Mouse (Mus musculus): ENCODE measurements around the gene Ube2b. TPM values are rescaled to one million over a fixed set of nuclear protein-coding genes. Genes with fewer than 3 reads are reported as not detected.
A peak's percentile ranks its signal among the peaks of the same experiment; 100 is the strongest.

The Ube2b gene
- polyA plus RNA-seq, 1 experiment from 2014 or later, result 279 TPM

GRCm38 (mm10) chr11:51962277-51962676 is 38.3 kb downstream of the Ube2b start:
- Histone ChIP-seq H3K36me3 (no peaks in the 10 kb centered on the region), H3K9me3 (0 out of 2 replicates have a peak, but pooled peaks cover 6% of the 10 kb centered on the region), H3K4me2 (no peak overlapping the region), H3K27me3 (no peaks in the 10 kb centered on the region), H3K9ac (no peak overlapping the region), H3K4me1 (replicated peaks) (no peaks in the 10 kb centered on the region), H3K27ac (replicated peaks) (no peak overlapping the region), H3K4me3 (no peak overlapping the region)
- WGBS, result 89% methylated on average over 7 of the region's 7 CpGs
- ATAC-seq (ENCODE audit: low read depth), result no peak

GRCm38 (mm10) chr11:51961761-51962160 is 38.8 kb downstream of the Ube2b start:
- 91% methylated on average over 8 of the region's 8 CpGs for WGBS
- H3K4me3 ChIP-seq, result no peak overlapping the region
- H3K4me1 ChIP-seq (replicated peaks), result no peaks in the 10 kb centered on the region

DNA sequence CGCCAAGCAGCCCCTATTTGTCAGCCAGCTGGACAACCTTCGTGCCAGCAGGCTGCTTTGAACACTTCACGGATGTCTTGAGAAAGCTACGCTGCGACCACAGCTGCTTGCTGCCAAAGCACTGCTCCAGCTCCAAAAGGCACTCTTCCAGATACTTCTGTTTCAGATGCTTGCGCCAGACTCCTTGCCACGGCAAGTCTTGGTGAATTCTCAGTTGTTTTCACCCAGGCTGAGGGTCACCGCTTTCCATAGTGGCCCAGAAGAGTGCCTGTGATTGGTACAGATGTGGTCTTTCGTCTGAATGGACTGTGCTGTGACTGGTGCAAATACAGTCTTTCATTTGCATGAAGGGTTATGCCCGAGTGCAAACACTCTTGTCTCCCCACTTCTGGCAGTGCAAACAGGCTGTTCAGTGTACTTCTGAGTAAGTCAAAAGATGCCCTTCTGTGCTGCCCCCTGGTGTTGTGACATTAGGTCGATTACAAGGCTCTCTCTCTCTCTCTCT is 39.5 kb downstream of the Ube2b start:
- no peak for ATAC-seq (ENCODE audit: low read depth)
- H3K9me3 ChIP-seq, result 0 out of 2 replicates have a peak, but pooled peaks cover 6% of the 10 kb centered on the region
- H3K9ac ChIP-seq, result no peak overlapping the region
- H3K27me3 ChIP-seq, result no peaks in the 10 kb centered on the region
- H3K4me3 ChIP-seq, result no peak overlapping the region
- H3K36me3 ChIP-seq, result no peaks in the 10 kb centered on the region
- H3K4me1 ChIP-seq (replicated peaks), result no peaks in the 10 kb centered on the region
- no peak overlapping the region for H3K27ac ChIP-seq (replicated peaks)
- WGBS, result 67% methylated on average over 11 of the region's 11 CpGs
- no peak overlapping the region for H3K4me2 ChIP-seq

More at GRCm38 (mm10) chr11:51961761-51962160, 38.8 kb downstream of the Ube2b start:
- no peaks in the 10 kb centered on the region for H3K27me3 ChIP-seq
- no peak for ATAC-seq (ENCODE audit: low read depth)
- no peak overlapping the region for H3K4me2 ChIP-seq
- no peak overlapping the region for H3K27ac ChIP-seq (replicated peaks)
- 0 out of 2 replicates have a peak, but pooled peaks cover 6% of the 10 kb centered on the region for H3K9me3 ChIP-seq
- H3K36me3 ChIP-seq, result no peaks in the 10 kb centered on the region
- no peak overlapping the region for H3K9ac ChIP-seq

GRCm38 (mm10) chr11:51960061-51960460 is 40.5 kb downstream of the Ube2b start:
- no peak overlapping the region for H3K4me3 ChIP-seq
- no peaks in the 10 kb centered on the region for H3K4me1 ChIP-seq (replicated peaks)
- H3K36me3 ChIP-seq, result no peaks in the 10 kb centered on the region
- 91% methylated on average over 4 of the region's 4 CpGs for WGBS
- H3K4me2 ChIP-seq, result no peak overlapping the region
- H3K27me3 ChIP-seq, result no peaks in the 10 kb centered on the region
- ATAC-seq (ENCODE audit: low read depth), result no peak
- 0 out of 2 replicates have a peak, but pooled peaks cover 6% of the 10 kb centered on the region for H3K9me3 ChIP-seq
- no peak overlapping the region for H3K27ac ChIP-seq (replicated peaks)
- H3K9ac ChIP-seq, result no peak overlapping the region

DNA sequence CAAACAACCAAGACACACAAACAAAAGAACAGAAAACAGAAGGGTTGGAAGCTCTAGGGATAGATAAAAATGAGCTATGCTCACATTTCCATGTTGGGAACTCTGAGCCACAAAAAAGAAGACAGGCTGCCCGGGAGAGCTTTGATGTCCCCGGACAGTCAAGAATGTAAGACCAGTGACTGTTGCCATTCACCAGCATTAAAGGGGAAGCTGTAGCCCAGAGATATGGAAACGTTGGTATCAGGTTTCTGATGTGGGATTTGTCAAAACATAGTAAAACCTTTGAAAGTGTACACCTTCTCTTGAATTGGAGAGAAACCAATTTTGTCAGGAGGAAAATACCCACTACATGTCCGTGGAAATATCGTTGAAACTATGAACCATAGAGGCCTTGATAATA is 41.1 kb downstream of the Ube2b start:
- WGBS, result 85% methylated on average over 5 of the region's 5 CpGs

GRCm38 (mm10) chr11:51957760-51958159 is 42.8 kb downstream of the Ube2b start:
- Histone ChIP-seq H3K27ac (replicated peaks) (no peak overlapping the region), H3K9ac (no peak overlapping the region), H3K4me2 (no peak overlapping the region), H3K4me1 (replicated peaks) (no peaks in the 10 kb centered on the region), H3K27me3 (no peaks in the 10 kb centered on the region), H3K36me3 (no peaks in the 10 kb centered on the region), H3K9me3 (0 out of 2 replicates have a peak, but pooled peaks cover 6% of the 10 kb centered on the region), H3K4me3 (no peak overlapping the region)
- no peak for ATAC-seq (ENCODE audit: low read depth)
- 89% methylated on average over 4 of the region's 4 CpGs for WGBS

More for the DNA sequence above, 41.1 kb downstream of the Ube2b start:
- H3K27ac ChIP-seq (replicated peaks), result no peak overlapping the region
- ATAC-seq (ENCODE audit: low read depth), result no peak
- H3K4me2 ChIP-seq, result no peak overlapping the region
- no peaks in the 10 kb centered on the region for H3K4me1 ChIP-seq (replicated peaks)
- H3K27me3 ChIP-seq, result no peaks in the 10 kb centered on the region
- no peak overlapping the region for H3K4me3 ChIP-seq
- 0 out of 2 replicates have a peak, but pooled peaks cover 6% of the 10 kb centered on the region for H3K9me3 ChIP-seq
- no peak overlapping the region for H3K9ac ChIP-seq
- H3K36me3 ChIP-seq, result no peaks in the 10 kb centered on the region

- Histone ChIP-seq H3K9ac (no peak overlapping the region), H3K4me3 (no peak overlapping the region), H3K4me2 (no peak overlapping the region), H3K27ac (replicated peaks) (no peak overlapping the region), H3K4me1 (replicated peaks) (no peaks in the 10 kb centered on the region), H3K36me3 (no peaks in the 10 kb centered on the region), H3K9me3 (0 out of 2 replicates have a peak, but pooled peaks cover 6% of the 10 kb centered on the region), H3K27me3 (no peaks in the 10 kb centered on the region)
- 83% methylated on average over 9 of the region's 9 CpGs for WGBS
- ATAC-seq (ENCODE audit: low read depth), result no peak
Measured at GRCm38 (mm10) chr11:51956112-51956511, 44.5 kb downstream of the Ube2b start.

- WGBS, result 66% methylated on average over 5 of the region's 5 CpGs
- H3K4me2 ChIP-seq, result no peak overlapping the region
- H3K4me1 ChIP-seq (replicated peaks), result no peaks in the 10 kb centered on the region
- H3K36me3 ChIP-seq, result no peaks in the 10 kb centered on the region
- no peaks in the 10 kb centered on the region for H3K9me3 ChIP-seq
- no peak overlapping the region for H3K9ac ChIP-seq
- H3K27ac ChIP-seq (replicated peaks), result no peak overlapping the region
- no peak for ATAC-seq (ENCODE audit: low read depth)
- no peaks in the 10 kb centered on the region for H3K27me3 ChIP-seq
- H3K4me3 ChIP-seq, result no peak overlapping the region
Measured at GRCm38 (mm10) chr11:51951861-51952420, 48.6 kb downstream of the Ube2b start.

GRCm38 (mm10) chr11:51949919-51950318 is 50.6 kb downstream of the Ube2b start:
- 90% methylated on average over 9 of the region's 9 CpGs for WGBS
- ATAC-seq (ENCODE audit: low read depth), result no peak
- no peaks in the 10 kb centered on the region for H3K27me3 ChIP-seq
- H3K9me3 ChIP-seq, result no peaks in the 10 kb centered on the region
- no peak overlapping the region for H3K9ac ChIP-seq
- H3K27ac ChIP-seq (replicated peaks), result no peak overlapping the region
- peaks cover 8% of the 10 kb centered on the region for H3K4me1 ChIP-seq (replicated peaks)
- H3K36me3 ChIP-seq, result no peaks in the 10 kb centered on the region
- H3K4me3 ChIP-seq, result no peak overlapping the region
- H3K4me2 ChIP-seq, result no peak overlapping the region

- no peak overlapping the region for H3K27ac ChIP-seq (replicated peaks)
- ATAC-seq (ENCODE audit: low read depth), result no peak
- no peaks in the 10 kb centered on the region for H3K9me3 ChIP-seq
- H3K4me3 ChIP-seq, result no peak overlapping the region
- peaks cover 8% of the 10 kb centered on the region for H3K4me1 ChIP-seq (replicated peaks)
- no peak overlapping the region for H3K4me2 ChIP-seq
- H3K9ac ChIP-seq, result no peak overlapping the region
- H3K36me3 ChIP-seq, result no peaks in the 10 kb centered on the region
- WGBS, result 78% methylated on average over 9 of the region's 9 CpGs
- no peaks in the 10 kb centered on the region for H3K27me3 ChIP-seq
Measured at GRCm38 (mm10) chr11:51949155-51949840, 51.3 kb downstream of the Ube2b start.

- H3K4me2 ChIP-seq, result no peak overlapping the region
- H3K36me3 ChIP-seq, result no peaks in the 10 kb centered on the region
- peaks cover 22% of the 10 kb centered on the region for H3K4me1 ChIP-seq (replicated peaks)
- WGBS, result 79% methylated on average over 6 of the region's 6 CpGs
- ATAC-seq (ENCODE audit: low read depth), result no peak
- no peak overlapping the region for H3K27ac ChIP-seq (replicated peaks)
- no peak overlapping the region for H3K4me3 ChIP-seq
- H3K27me3 ChIP-seq, result no peaks in the 10 kb centered on the region
- no peaks in the 10 kb centered on the region for H3K9me3 ChIP-seq
- no peak overlapping the region for H3K9ac ChIP-seq
Measured at GRCm38 (mm10) chr11:51946144-51946543, 54.4 kb downstream of the Ube2b start.

DNA sequence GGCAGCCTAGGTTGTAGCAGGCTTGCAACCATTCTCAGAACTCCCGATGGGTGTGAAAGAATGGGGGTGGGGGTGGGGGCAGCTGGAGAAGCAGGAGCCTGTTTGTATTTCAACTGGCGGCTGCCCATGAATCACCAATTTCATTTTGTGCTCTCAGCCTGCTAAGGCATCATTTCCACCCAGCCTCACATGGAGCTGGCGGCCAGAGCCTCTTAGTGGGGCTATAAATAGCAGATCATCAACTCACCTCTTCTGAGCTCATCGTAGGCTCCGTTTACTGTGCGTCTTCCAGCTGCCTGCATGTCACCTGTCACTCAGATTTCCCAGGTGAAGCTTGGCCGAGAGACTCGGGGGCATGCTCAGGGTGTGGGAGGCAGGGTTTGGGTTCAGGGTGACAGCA is 55.0 kb downstream of the Ube2b start:
- Histone ChIP-seq H3K4me1 (replicated peaks) (peaks cover 22% of the 10 kb centered on the region), H3K9ac (no peak overlapping the region), H3K9me3 (no peaks in the 10 kb centered on the region), H3K36me3 (no peaks in the 10 kb centered on the region), H3K27me3 (no peaks in the 10 kb centered on the region), H3K27ac (replicated peaks) (peak overlapping the region; percentile 30), H3K4me2 (no peak overlapping the region), H3K4me3 (no peak overlapping the region)
- no peak for ATAC-seq (ENCODE audit: low read depth)
- 36% methylated on average over 8 of the region's 8 CpGs for WGBS

All from neural tube, embryonic 13.5 days (tissue).